Mouse (Mus musculus) layer of hippocampus, adult 2 months (tissue): ENCODE measurements at regions not wholly inside any gene's neighbourhood (a gene's known extent, or its start where the extent isn't known, plus 50 kb on each side); places are given as distances from the start of the nearest gene placed in this dataset.

Source experiments
- DNase-seq, 2 experiments: peaks; one replicate each; pipeline ENCODE4 v3.0.0; 2022; ENCODE audit warnings: low spot score in 2 of 2
- H3K27ac ChIP-seq: fragments of 200-600 bp; 2 replicates; pipeline ENCODE4 v1.8.1; 2022
- H3K4me3 ChIP-seq: fragments of 200-600 bp; 2 replicates; pipeline ENCODE4 v1.8.1; 2022; ENCODE audit warnings: mild to moderate bottlenecking
- CTCF ChIP-seq: fragments of 200-600 bp; conservative IDR thresholded peaks from 2 replicates; pipeline ENCODE4 v1.8.1; 2022; ENCODE audit warnings: antibody characterized with exemption, mild to moderate bottlenecking, moderate library complexity

DNA sequence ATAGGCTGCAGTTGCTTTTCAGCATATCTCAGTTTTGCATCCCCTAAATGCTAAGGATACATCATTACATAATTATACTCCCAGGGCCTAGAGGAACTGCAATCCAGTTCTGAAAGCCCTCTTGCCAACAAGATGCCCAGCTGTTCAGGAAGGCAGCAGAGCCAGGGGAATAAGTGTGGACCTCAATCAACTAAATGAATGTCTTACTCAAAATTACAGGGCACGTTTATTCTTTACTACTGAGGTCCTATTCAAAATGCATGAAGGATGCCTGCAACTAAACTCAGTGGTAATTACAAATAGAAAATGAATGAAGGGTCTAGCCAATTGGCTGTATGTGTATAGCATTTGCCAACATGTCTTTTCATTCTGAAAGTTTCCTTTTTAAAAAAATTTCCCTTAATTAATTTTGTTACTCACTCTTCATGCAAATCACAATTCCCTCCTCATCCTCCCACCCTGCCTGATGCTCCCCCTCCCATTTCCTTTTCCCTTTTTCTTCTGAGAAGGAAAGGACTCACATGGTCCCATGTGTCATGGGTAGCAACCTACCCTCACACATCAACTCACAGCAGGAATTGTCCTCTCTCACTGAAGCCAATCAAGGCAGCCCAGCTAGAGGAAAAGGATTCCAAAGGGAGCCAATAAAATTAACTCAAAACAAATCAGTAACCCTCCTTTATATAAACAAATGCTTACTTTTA, 86.9 kb upstream of the Ins1 start:
- no peak overlapping the region for H3K27ac ChIP-seq
- no peak overlapping the region for H3K4me3 ChIP-seq
- no peak for TF ChIP-seq CTCF
- peak in 1 of 2 experiments; percentile 23 for DNase-seq

DNA sequence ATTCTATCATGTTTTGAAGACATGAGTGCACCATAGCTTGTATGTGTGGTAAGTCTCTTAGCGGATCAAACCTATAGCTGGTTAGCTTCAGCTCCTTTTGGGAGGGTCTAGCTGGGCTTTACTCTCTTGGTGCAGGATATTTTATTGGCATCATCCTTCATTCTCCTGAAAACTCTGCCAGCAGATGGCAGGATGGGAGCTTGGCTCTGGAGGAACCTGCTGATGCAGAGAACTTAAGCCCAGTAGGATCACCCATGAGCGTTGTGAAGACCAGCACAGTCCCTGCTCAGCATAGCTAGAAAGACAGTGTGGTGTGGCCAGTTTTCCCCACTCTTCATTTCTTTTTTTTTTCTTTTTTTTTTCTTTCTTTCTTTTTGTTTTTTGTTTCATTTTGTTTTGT, 70.3 kb upstream of the Ins1 start:
- peak; percentile 54 for TF ChIP-seq CTCF
- no peak overlapping the region for H3K27ac ChIP-seq
- no peak for DNase-seq
- no peak overlapping the region for H3K4me3 ChIP-seq

DNA sequence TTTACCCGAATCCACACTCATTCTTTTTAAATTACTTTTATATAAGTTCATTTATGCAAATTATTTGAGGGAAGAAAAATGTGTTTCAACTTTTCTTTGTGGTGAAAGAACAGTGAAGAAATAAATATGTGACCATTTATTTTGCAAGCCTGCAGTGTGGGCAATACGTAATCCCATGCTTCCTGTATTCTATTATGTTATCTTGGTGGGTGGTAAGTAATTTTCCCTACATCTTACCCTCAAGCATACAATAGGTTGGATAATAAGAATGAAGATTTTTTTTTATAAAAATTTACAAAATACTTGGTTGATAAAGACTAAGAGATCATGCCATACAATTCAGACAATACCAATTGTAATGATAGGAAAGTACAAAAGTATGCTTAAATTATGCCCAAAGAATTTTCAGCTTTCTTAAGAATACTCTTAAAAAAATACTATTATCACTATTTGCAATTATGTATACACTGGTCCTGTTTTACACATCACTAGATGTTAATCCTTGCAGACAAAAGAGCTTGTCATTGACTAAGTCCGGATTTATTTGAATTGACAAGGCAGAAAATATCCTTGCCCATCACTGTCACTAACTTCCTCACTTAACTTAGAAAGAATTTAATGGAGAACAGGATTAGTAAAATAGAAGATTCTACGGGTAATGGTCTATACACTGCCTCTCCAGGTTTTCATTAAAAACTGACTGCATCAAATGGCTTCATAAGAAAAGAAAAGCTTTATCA, 64.4 kb upstream of the Ins1 start:
- TF ChIP-seq CTCF = no peak

DNA sequence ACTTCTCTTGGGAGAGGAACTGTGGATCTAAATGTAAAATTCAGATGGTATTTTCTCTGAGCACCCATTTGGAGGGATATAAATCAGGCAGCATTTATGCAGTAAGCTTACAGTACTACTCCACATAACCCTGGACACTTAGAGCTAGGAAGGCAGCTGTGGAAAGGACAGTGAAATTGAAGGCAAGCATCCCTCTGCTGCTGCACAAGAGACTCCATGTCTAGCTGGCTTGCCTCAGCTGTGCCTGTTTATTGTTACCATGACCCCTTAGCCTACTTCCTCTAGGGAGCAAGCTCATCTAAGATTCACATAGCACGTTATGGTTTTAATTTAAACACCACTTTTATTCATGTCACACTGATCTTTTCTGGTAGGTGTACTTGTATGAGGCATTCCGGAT, 56.4 kb upstream of the Ins1 start:
- no peak for TF ChIP-seq CTCF
- no peak overlapping the region for H3K27ac ChIP-seq
- DNase-seq = no peak
- H3K4me3 ChIP-seq = no peak overlapping the region

More for the DNA sequence above, 64.4 kb upstream of the Ins1 start:
- Histone ChIP-seq H3K4me3 (no peak overlapping the region), H3K27ac (no peak overlapping the region)
- DNase-seq = no peak
